Mouse (Mus musculus) ES-E14 (cell line): Measurements from ENCODE around the gene Rims3.

Experiments used
- HCFC1 ChIP-seq: IDR thresholded peaks from 2 replicates; pipeline ENCODE4 v1.6.1; 2012; ENCODE audit warnings: low read length, inconsistent platforms, borderline replicate concordance; ENCODE audit not compliant: insufficient read depth
- MAFK ChIP-seq: IDR thresholded peaks from 2 replicates; pipeline ENCODE4 v1.6.1; 2014; ENCODE audit warnings: mild to moderate bottlenecking, low read depth, low read length, inconsistent platforms; ENCODE audit not compliant: insufficient read depth
- ZNF384 ChIP-seq: IDR thresholded peaks from 2 replicates; pipeline ENCODE4 v1.6.1; 2012; ENCODE audit warnings: low read depth, low read length, inconsistent platforms

DNA sequence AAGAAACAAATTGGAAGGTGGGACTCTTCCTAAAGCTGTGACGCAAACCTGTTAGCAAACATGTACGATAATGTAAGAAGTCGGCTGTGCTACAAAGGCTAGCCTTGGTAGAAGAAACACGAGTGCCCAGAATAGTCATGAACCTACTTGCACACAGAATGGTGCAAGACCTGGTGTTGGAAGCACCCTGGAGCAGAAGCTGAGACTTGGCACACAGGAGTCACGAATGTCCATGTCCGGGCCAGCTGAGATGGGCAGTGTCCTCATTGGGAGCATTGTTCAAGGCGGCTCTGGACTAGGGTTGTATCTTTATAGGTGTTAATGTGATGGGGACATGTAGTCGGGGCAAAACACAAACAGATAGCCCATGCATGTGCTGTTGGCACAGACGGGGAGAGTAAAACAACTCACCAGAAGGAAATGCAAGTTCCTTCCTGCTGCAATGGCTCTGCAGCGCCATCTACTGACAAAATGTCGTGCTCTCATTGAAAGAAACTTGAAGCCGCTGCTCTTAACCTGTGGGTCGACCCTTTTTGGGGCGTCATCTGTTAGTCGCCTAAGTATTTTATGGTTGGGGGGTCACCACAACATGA lies 55.0 kb downstream of the Rims3 start:
- TF ChIP-seq ZNF384 = no peak
- TF ChIP-seq HCFC1 = no peak
- no peak for TF ChIP-seq MAFK
